Mouse (Mus musculus) liver, embryonic 11.5 days (tissue): ENCODE results near the gene Ppp2r1b. TPM values are rescaled to one million over a fixed set of nuclear protein-coding genes. Genes with fewer than 3 reads are reported as not detected.

ENCODE experiments used
- ATAC-seq: fragments of 200-750 bp; cut with Nextera tagmentation; replicated peaks from 2 replicates; pipeline ENCODE4 v1.8.0; 2017; ENCODE audit warnings: moderate number of reproducible peaks, mild to moderate bottlenecking, moderate TSS enrichment, moderate library complexity; ENCODE audit not compliant: low FRiP score
- DNase-seq: peaks from one replicate; pipeline ENCODE4 v3.0.0-alpha.2; 2017; ENCODE audit warnings: low spot score
- H3K27ac ChIP-seq: fragments of 300-500 bp; sonication (generic); 2 replicates; pipeline ENCODE4 v1.5.1; 2014; ENCODE audit warnings: mild to moderate bottlenecking, low read depth, low read length, control low read depth
- H3K27me3 ChIP-seq: fragments of 300-500 bp; sonication (generic); replicated peaks from 2 replicates; pipeline ENCODE4 v1.6.1; 2014; ENCODE audit warnings: low read length, mixed read lengths; ENCODE audit not compliant: control insufficient read depth, insufficient read depth
- H3K36me3 ChIP-seq: fragments of 300-500 bp; sonication (generic); 2 replicates; pipeline ENCODE4 v1.6.1; 2014; ENCODE audit warnings: mild to moderate bottlenecking, low read length, moderate library complexity, mixed read lengths; ENCODE audit not compliant: control insufficient read depth, insufficient read depth
- H3K4me1 ChIP-seq: fragments of 300-500 bp; sonication (generic); replicated peaks from 2 replicates; pipeline ENCODE4 v1.6.1; 2014; ENCODE audit warnings: low read length, mixed read lengths; ENCODE audit not compliant: control insufficient read depth, insufficient read depth
- H3K4me2 ChIP-seq: fragments of 300-500 bp; sonication (generic); 2 replicates; pipeline ENCODE4 v1.6.1; 2014; ENCODE audit warnings: mild to moderate bottlenecking, control low read depth, moderate library complexity
- H3K4me3 ChIP-seq: fragments of 300-500 bp; sonication (generic); 2 replicates; pipeline ENCODE4 v1.5.1; 2014; ENCODE audit warnings: low read depth, low read length, control low read depth
- H3K9ac ChIP-seq: fragments of 300-500 bp; sonication (generic); 2 replicates; pipeline ENCODE4 v1.6.1; 2014; ENCODE audit warnings: low read depth, low read length, control low read depth
- H3K9me3 ChIP-seq: fragments of 300-500 bp; sonication (generic); 2 replicates; pipeline ENCODE4 v1.6.1; 2016; ENCODE audit warnings: low read length, inconsistent platforms, mixed read lengths; ENCODE audit not compliant: control insufficient read depth
- WGBS: fragments of 180-500 bp; shearing (Covaris S2); extraction: QIAGEN DNeasy Blood & Tissue Kit; methylation state at CpG from one replicate; pipeline ENCODE4 v1.1.7; 2014; 5-methylcytosine and 5-hydroxymethylcytosine counted together
- polyA plus RNA-seq: library from polyadenylated mRNA; unstranded; fragments of >200 nt; fragmentation: Nextera tagmentation; extraction: Ambion mirVana; gene quantifications from 2 replicates; pipeline ENCODE4 v1.2.1, GENCODE M21; 2014

Gene Ppp2r1b
- polyA plus RNA-seq, 1 experiment from 2014 or later, result 143 TPM

DNA sequence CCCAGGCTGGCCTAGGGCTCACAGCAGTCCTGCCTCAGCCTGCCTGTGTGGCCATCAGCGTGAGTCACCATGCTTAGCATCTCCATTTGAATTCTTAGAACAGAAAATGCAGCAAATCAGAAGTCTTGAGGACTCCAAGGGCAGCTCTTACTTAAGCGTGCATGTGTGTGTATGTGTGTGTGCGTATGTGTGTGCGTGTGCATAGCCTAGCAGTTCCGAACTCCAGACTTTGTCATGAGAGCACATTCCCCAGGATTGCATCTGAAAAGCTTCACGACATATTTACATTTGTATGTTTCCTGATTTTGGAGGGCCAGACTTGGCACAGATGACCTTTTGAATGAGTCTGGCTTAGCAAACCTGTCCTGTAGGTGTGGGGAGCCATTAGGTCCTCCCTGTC is 2.0 kb downstream of the Ppp2r1b start:
- WGBS, result 92% methylated on average over 6 of the region's 6 CpGs
- H3K27ac ChIP-seq, result no peak overlapping the region
- no peak overlapping the region for H3K4me3 ChIP-seq

DNA sequence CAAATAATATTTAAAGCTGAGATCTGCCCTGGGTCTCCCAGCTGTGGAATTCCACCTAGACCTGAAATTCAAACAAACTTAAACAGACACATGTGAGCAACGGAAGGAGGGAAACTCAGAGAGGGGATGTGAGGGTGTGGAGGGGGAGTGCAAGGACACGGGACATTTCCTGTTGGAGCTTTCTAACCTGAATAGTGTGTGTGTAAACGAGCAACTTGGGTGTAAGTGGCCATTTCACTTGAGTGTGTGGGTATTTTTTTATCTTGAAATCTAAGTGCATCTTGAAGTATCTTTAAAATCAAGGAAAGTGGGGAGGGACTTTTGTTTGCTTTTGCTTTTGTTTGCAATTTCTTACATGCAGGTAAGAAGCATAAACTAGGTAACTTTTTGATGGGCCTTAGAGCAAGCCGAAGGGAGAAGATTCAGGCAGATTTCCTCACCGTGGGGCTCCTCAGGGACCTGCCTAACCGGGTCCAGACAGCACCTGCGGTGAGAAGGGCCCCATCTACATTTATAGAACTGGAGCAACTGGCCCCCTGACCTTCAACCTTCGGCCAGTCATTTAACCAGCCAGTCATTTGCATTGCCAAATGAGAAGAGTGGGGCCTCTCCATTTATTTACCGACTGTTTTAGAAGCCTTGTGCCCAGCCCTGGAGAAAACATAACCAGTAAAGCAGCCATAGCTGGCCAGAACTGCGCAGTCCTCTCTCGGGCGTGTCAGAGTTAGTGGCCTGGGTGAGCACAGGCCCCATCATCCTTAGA is 2.7 kb downstream of the Ppp2r1b start:
- ATAC-seq (no peak), DNase-seq (no peak)
- no peaks in the 10 kb centered on the region for H3K9me3 ChIP-seq
- no peak overlapping the region for H3K4me2 ChIP-seq
- peaks cover 3% of the 10 kb centered on the region; the same call in 1 of the 2 replicates for H3K36me3 ChIP-seq
- H3K27me3 ChIP-seq, result no peaks in the 10 kb centered on the region
- WGBS, result 68% methylated on average over 12 of the region's 12 CpGs
- no peak overlapping the region for H3K4me3 ChIP-seq
- peaks cover 18% of the 10 kb centered on the region for H3K4me1 ChIP-seq
- H3K9ac ChIP-seq, result no peak overlapping the region
- no peak overlapping the region for H3K27ac ChIP-seq

More for the DNA sequence above, 2.0 kb downstream of the Ppp2r1b start:
- no peaks in the 10 kb centered on the region for H3K9me3 ChIP-seq
- H3K36me3 ChIP-seq, result peaks cover 5% of the 10 kb centered on the region; the same call in 1 of the 2 replicates
- H3K9ac ChIP-seq, result no peak overlapping the region
- H3K4me1 ChIP-seq, result peaks cover 19% of the 10 kb centered on the region
- H3K27me3 ChIP-seq, result no peaks in the 10 kb centered on the region
- no peak overlapping the region for H3K4me2 ChIP-seq
- no peak for ATAC-seq
- DNase-seq, result no peak

DNA sequence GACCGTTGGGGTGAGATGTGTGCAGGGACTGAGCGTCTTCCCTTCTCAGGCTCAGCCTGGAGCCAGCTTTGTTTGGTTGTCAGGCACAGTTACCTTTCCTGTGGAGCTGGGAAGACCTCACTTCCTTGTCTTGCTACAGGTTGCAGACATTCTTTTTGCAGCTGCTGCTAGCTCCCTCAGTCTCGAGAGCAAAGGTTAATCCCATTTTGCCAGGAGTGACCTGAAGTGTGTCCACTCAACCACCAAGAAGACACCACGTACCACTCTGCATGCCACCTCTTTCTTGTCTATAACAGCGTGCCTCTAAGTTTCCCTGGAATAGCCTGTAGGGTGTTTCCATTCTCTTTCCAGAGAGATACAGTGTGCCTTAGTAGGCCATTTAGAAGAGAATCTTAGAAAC is 3.7 kb downstream of the Ppp2r1b start:
- H3K9me3 ChIP-seq, result no peaks in the 10 kb centered on the region
- no peaks in the 10 kb centered on the region for H3K27me3 ChIP-seq
- 65% methylated on average over 5 of the region's 5 CpGs for WGBS
- peaks cover 25% of the 10 kb centered on the region for H3K4me1 ChIP-seq
- no peak overlapping the region for H3K9ac ChIP-seq
- H3K27ac ChIP-seq, result no peak overlapping the region
- H3K4me2 ChIP-seq, result no peak overlapping the region
- ATAC-seq (no peak), DNase-seq (no peak)
- H3K4me3 ChIP-seq, result no peak overlapping the region
- H3K36me3 ChIP-seq, result peaks cover 2% of the 10 kb centered on the region; the same call in 1 of the 2 replicates

DNA sequence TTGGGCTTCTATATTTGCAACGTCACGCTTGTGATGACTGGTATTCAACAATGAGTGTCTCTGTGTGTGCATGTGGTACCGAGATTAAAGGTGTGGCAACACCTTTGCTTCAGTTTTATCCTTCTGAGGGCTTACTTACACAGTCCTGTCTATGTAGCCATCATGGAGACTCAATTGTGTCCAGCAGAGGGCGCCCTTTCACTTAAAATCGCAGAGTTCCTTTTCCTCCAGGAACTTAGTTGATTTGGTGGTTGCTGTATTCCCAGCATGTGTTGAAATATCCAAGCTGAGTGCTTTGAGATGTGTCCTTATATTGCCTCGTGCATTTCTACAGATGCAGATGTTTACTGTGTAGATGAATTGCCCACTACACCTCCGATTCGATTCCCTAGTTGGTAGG is 4.1 kb downstream of the Ppp2r1b start:
- Histone ChIP-seq H3K9ac (no peak overlapping the region), H3K36me3 (no peaks in the 10 kb centered on the region), H3K4me3 (no peak overlapping the region), H3K4me2 (no peak overlapping the region), H3K4me1 (peaks cover 29% of the 10 kb centered on the region), H3K27me3 (no peaks in the 10 kb centered on the region), H3K27ac (no peak overlapping the region), H3K9me3 (no peaks in the 10 kb centered on the region)
- DNase-seq (peak; percentile 79), ATAC-seq (peak; percentile 62)
- WGBS, result 21% methylated on average over 8 of the region's 8 CpGs

DNA sequence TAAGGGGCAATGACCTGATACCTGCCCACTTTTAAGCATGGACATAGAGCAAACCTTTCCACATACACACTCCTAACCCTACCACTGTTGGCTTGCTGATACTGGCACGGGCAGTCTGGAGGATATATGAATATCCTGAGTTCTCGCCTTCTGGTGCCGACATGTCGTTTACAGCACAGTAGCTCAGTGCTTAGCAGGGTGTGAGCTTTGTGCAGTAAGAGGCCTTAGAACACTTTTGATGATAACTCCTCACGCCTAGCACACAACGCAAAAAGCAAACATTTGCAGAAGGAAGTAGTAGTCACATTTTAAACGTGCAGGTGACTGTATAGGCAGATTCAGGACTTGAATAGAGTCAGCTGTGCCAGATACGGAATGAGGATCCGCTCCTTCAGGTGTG is 4.7 kb downstream of the Ppp2r1b start:
- 69% methylated on average over 9 of the region's 9 CpGs for whole genome bisulfite sequencing
- no peak overlapping the region for H3K4me3 ChIP-seq
- no peak overlapping the region for H3K9ac ChIP-seq
- peaks cover 34% of the 10 kb centered on the region for H3K4me1 ChIP-seq
- H3K4me2 ChIP-seq, result no peak overlapping the region
- no peaks in the 10 kb centered on the region for H3K36me3 ChIP-seq
- DNase-seq (no peak), ATAC-seq (no peak)
- no peaks in the 10 kb centered on the region for H3K9me3 ChIP-seq
- no peak overlapping the region for H3K27ac ChIP-seq
- H3K27me3 ChIP-seq, result no peaks in the 10 kb centered on the region

DNA sequence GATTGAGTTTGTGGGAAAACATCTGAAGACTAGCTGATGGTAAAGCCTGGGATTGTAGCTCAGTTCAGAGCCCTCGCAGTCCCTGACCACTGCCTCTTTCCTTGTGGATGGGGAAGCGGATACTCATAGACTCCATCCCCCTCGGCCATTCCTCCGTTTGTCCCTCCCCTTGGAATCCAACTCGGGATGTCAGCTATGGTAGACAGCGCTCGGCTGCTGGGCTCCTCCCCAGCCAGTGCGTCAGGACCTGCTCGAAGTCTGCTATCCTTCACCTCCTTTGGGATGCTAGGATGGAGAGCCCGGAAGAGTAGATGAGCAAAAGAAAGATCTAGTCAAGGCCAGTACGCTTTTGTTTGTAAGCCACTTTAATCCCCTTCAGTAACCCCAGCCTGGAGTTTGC is 5.2 kb downstream of the Ppp2r1b start:
- H3K4me1 ChIP-seq, result peaks cover 38% of the 10 kb centered on the region

DNA sequence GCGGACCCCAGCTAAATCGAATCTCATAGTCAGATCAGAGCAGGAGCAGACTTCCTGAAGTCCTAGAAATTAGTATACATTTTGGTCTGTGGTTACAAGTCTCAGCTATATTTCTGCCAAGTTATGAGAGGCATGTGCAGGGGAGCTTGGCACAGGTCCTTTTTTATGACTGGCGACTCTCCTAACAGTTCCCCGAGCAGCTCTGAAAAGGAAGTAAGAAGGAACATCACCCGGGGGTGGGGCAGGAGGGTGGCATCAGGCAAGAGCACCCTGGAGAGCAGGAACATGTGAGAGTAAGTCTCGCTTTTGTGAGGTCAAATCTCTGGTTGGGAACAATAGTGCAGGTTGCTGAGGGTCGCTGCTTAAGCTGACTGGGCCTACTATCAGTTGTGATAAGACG is 5.6 kb downstream of the Ppp2r1b start:
- no peaks in the 10 kb centered on the region for H3K36me3 ChIP-seq
- H3K4me1 ChIP-seq, result peaks cover 42% of the 10 kb centered on the region
- no peak for DNase-seq
- H3K9ac ChIP-seq, result no peak overlapping the region
- no peak overlapping the region for H3K4me3 ChIP-seq
- H3K27me3 ChIP-seq, result no peaks in the 10 kb centered on the region
- ATAC-seq, result no peak
- H3K27ac ChIP-seq, result no peak overlapping the region
- H3K9me3 ChIP-seq, result no peaks in the 10 kb centered on the region
- H3K4me2 ChIP-seq, result peak overlapping the region; percentile 9; the same call in 1 of the 2 replicates
- 43% methylated on average over 8 of the region's 8 CpGs for WGBS

More for the DNA sequence above, 5.2 kb downstream of the Ppp2r1b start:
- Histone ChIP-seq H3K27ac (no peak overlapping the region), H3K9me3 (no peaks in the 10 kb centered on the region), H3K4me2 (peak overlapping the region; percentile 9; the same call in 1 of the 2 replicates), H3K4me3 (no peak overlapping the region), H3K27me3 (no peaks in the 10 kb centered on the region), H3K9ac (no peak overlapping the region), H3K36me3 (no peaks in the 10 kb centered on the region)
- ATAC-seq (no peak), DNase-seq (no peak)
- 42% methylated on average over 11 of the region's 11 CpGs for WGBS

DNA sequence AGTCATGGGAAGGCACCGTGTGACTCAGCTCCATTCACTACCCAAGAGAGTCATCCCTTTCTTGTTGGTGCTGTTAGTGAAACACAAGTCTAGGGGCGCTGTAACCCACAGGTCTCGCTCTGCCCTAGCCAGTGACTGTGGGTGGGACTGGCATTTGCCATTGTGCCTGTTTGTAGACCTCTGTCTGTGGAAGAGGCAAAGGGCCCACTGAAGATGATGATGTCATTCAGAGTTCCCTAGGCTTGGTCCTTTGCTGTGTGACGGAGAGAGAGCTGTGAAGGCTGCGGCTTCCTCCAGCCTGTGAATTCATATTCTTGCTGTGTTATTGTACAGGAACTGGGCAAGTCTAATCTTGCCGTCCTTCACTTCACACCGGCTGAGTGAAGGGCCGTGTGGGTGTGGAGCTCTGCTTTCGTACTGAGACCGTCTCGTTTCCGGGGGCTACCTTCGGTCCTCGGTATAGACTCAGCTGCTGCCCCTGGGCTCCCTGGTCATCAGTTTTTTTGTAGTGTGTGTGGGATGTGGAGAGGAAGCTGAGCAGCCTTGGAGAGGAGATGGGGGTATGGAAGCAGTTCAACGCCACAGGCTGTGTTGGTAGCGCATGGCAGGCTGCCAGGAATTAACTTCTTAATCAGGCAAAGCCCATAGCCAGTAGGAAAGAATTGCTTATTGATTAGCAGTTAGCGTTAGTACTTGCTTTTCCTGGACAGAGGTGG is 7.7 kb downstream of the Ppp2r1b start:
- Histone ChIP-seq H3K27me3 (no peaks in the 10 kb centered on the region), H3K9me3 (no peaks in the 10 kb centered on the region), H3K9ac (no peak overlapping the region), H3K4me3 (no peak overlapping the region), H3K27ac (peak overlapping the region; percentile 19), H3K4me2 (no peak overlapping the region), H3K36me3 (no peaks in the 10 kb centered on the region), H3K4me1 (peaks cover 47% of the 10 kb centered on the region)
- 72% methylated on average over 17 of the region's 17 CpGs for WGBS
- no peak for DNase-seq
- ATAC-seq, result no peak
